Mouse (Mus musculus) spleen, adult 2 months (tissue): ENCODE data around the gene Gm6401. TPM values are rescaled to one million over a fixed set of nuclear protein-coding genes. Genes with fewer than 3 reads are reported as not detected.
"Not testable (repeated sequence)": the region's sequence is repeated elsewhere in the genome, so short reads cannot be mapped to it uniquely, and the experiment has no call there.

Experiments
- DNase-seq, 2 experiments: peaks; one replicate each; pipeline versions ENCODE4 v3.0.0 to v3.0.0-alpha.2; 2012 to 2021; ENCODE audit warnings: low spot score in 2 of 2, low read depth in 1 of 2
- H3K27ac ChIP-seq: fragments of 200-500 bp; 2 replicates; pipeline ENCODE4 v1.5.1; 2012; ENCODE audit warnings: low read length, inconsistent platforms; ENCODE audit not compliant: insufficient read depth
- H3K27me3 ChIP-seq: fragments of 200-500 bp; 2 replicates; pipeline ENCODE4 v1.6.1; 2012; ENCODE audit warnings: mild to moderate bottlenecking, moderate library complexity, low read length, inconsistent platforms; ENCODE audit not compliant: control insufficient read depth, insufficient read depth
- H3K36me3 ChIP-seq: fragments of 200-500 bp; 2 replicates; pipeline ENCODE4 v1.6.1; 2012; ENCODE audit warnings: mild to moderate bottlenecking, low read length, inconsistent platforms; ENCODE audit not compliant: control insufficient read depth, insufficient read depth
- H3K4me1 ChIP-seq: fragments of 200-500 bp; 2 replicates; pipeline ENCODE4 v1.6.1; 2011; ENCODE audit warnings: inconsistent platforms; ENCODE audit not compliant: control insufficient read depth, insufficient read depth, insufficient read length
- H3K4me3 ChIP-seq: fragments of 200-500 bp; 2 replicates; pipeline ENCODE4 v1.5.1; 2011; ENCODE audit warnings: mild to moderate bottlenecking, inconsistent platforms; ENCODE audit not compliant: insufficient read depth, insufficient read length; ENCODE audit errors: extremely low read depth
- WGBS: fragments of 180-500 bp; shearing (Covaris S2); methylation state at CpG from one replicate; pipeline ENCODE4 v1.1.7; 2018; 5-methylcytosine and 5-hydroxymethylcytosine counted together
- polyA plus RNA-seq: library from polyadenylated mRNA; depleted of rRNA; stranded (reverse); fragments of >200 nt; gene quantifications from 2 replicates; pipeline ENCODE4 v1.2.3, GENCODE M21; 2012; rRNA removed

Gene Gm6401
- not detected in 2 replicates for polyA plus RNA-seq

DNA sequence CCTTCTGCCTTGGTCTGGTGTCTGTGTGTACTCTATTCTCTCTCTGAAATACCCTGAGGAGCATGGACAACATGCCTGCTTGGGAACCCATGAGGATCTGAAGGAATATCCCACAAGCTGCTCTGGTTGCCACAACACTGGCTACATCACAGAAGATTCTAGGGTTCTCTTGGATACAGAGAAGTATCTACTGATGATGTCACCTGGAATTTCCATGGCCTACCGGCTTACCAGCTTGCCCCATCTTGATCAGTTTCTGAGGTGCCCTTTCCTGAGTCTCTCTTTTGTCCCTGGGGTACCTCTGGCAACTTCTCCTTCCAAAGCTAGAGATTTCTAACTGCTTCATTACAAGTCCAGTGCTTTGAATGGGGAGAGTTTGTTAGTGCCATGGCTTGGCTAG is at the start of gene Gm6401:
Gm6401 (minus strand) TSS at position 101 of the 400 bp plus-strand sequence.
- WGBS: 87% methylated on average over 1 of the region's 1 CpGs
- DNase-seq, H3K4me1 ChIP-seq, H3K4me3 ChIP-seq, H3K36me3 ChIP-seq, H3K27me3 ChIP-seq, H3K27ac ChIP-seq: not testable (repeated sequence)

DNA sequence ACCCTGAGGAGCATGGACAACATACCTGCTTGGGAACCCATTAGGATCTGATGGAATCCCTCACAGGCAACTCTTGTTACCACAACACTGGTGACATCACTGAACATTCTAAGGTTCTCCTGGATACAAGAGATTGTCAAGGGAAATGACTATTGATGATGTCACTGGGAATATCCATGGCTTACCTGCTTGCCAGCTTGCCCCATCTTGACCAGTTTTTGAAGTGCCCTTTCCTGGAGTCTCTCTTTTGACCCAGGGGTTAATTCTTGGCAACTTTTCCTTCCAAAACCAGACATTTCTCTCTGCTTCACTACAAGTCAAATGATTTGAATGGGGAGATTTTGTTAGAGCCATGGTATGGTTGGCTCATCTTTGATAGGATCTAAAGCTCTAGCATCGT is 15.5 kb upstream of the Gm6401 start, which contains the start of gene Gm3543:
Gm3543 (minus strand) TSS at position 101 of the 400 bp plus-strand sequence.
- not testable (repeated sequence) for H3K4me1 ChIP-seq

DNA sequence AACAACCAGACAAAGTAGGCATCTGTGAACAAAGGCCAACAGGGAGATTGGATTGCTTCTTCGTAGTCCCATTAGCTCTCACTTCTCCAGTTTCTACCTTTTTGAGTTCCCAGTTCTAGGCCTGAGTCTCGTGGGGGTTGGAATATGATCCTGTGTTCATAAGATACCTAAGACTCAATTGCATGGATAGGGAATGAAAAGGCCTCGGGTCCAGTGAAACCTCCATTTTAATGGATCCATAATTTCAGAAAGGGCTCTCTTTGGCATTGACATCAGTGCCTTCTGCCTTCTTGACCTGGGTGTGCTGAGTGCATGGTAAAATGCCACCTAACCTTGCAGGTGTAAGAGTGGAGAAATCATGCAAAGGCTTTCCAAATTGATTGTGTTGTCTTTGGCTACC is 869 bp upstream of the Gm6401 start:
- not testable (repeated sequence) for H3K4me1 ChIP-seq, H3K4me3 ChIP-seq, H3K27me3 ChIP-seq, DNase-seq, H3K36me3 ChIP-seq, H3K27ac ChIP-seq
- WGBS: 70% methylated on average over 3 of the region's 3 CpGs

More for the DNA sequence above, 15.5 kb upstream of the Gm6401 start, which contains the start of gene Gm3543:
- H3K36me3 ChIP-seq, H3K27ac ChIP-seq, DNase-seq, H3K27me3 ChIP-seq, H3K4me3 ChIP-seq: not testable (repeated sequence)
- 67% methylated on average over 1 of the region's 1 CpGs for WGBS

DNA sequence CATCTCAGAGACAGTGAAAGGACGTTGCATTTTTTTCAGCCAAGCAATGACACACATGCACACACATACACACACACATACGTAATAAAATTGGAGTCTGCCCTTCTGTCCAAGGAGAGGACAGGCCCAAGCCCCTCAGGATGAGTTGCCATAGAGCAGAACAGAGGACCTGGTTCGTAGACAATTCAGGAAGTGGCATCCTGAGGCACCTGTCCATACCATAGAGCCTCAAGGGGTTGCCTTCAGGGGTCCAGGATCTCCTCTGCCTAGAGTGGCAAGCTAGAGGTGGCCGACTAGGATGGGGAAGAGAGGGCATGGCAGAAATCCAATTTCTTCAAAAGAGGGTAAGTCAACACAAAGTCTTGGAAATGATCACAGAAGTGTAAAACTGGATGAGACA is 3.6 kb downstream of the Gm6401 start:
- not testable (repeated sequence) for H3K27me3 ChIP-seq, H3K4me1 ChIP-seq, DNase-seq, H3K27ac ChIP-seq, H3K36me3 ChIP-seq, H3K4me3 ChIP-seq
- WGBS: 68% methylated on average over 4 of the region's 4 CpGs

GRCm38 (mm10) chr14:41943695-41944094 is 24.0 kb downstream of the Gm6401 start, which contains the start of gene 1700024B05Rik:
1700024B05Rik (plus strand) TSS chr14:41943995.
- 70% methylated on average over 2 of the region's 2 CpGs for WGBS
- not testable (repeated sequence) for DNase-seq, H3K27ac ChIP-seq, H3K36me3 ChIP-seq, H3K4me1 ChIP-seq, H3K4me3 ChIP-seq, H3K27me3 ChIP-seq

- not testable (repeated sequence) for H3K36me3 ChIP-seq, H3K27ac ChIP-seq, DNase-seq, H3K4me3 ChIP-seq, H3K4me1 ChIP-seq, H3K27me3 ChIP-seq
- WGBS: no CpG with 5 or more reads among the region's 1 CpGs
These were observed 43.1 kb downstream of the Gm6401 start, which contains the start of gene 1700049E17Rik1 for GRCm38 (mm10) chr14:41924649-41925048. 1700049E17Rik1 (plus strand) TSS chr14:41924949.

Other genes with a start within 250 kb of the Gm6401 start
- gene Gm7929, start 217.3 kb downstream of the Gm6401 start, polyA plus RNA-seq: not detected in 2 replicates
- not detected in 2 replicates for gene Gm47189, start 195.5 kb downstream of the Gm6401 start, polyA plus RNA-seq
- not detected in 2 replicates for gene Gm7980, start 60.6 kb downstream of the Gm6401 start, polyA plus RNA-seq
- gene 1700049E17Rik1, start 43.0 kb downstream of the Gm6401 start, polyA plus RNA-seq: not detected in 2 replicates
- not detected in 2 replicates for gene 1700024B05Rik, start 23.9 kb downstream of the Gm6401 start, polyA plus RNA-seq
- not detected in 2 replicates for gene Gm3543, start 15.4 kb upstream of the Gm6401 start, polyA plus RNA-seq
- gene Gm7951, start 149.4 kb upstream of the Gm6401 start, polyA plus RNA-seq: not detected in 2 replicates
- not detected in 2 replicates for gene Gm17027, start 194.7 kb upstream of the Gm6401 start, polyA plus RNA-seq
- not detected in 2 replicates for gene Gm3573, start 222.9 kb upstream of the Gm6401 start, polyA plus RNA-seq